Mouse (Mus musculus): Measurements from ENCODE around the gene Capn9.

- TF ChIP-seq CTCF (IDR thresholded peaks at IDR 0.05) (no peak), EP300 (IDR thresholded peaks at IDR 0.05) (no peak)
These were observed 29.1 kb upstream of the Capn9 start for GRCm38 (mm10) chr8:124546815-124547214.
